Mouse (Mus musculus): Measurements from ENCODE around the gene Ccdc6. TPM values are rescaled to one million over a fixed set of nuclear protein-coding genes. Genes with fewer than 3 reads are reported as not detected.

Ccdc6 gene
- total and polyA plus RNA-seq, 3 experiments = 21.1 to 93.8 (median 22.2) TPM

DNA sequence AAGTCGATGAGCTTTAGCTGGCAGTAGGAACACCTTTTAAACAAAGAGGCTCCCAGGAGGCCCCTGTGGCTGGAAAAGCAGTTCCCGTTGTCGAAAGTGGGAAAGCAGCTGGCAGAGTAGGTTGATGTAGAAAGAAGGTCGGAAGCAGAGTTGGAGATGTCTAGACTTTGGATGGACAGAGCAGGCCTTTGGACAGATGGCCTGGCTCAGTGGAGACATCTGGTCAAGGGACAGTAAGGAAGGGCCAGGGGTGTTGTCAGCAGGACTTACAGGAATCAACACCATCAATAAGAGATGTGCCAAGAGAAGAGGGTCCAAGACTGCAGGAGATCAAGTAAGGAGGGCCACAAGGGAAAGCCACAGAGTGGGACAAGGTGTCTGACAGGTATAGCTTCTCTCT is 53.4 kb downstream of the Ccdc6 start:
- peaks cover 2% of the 10 kb centered on the region; the same call in 1 of the 2 replicates for H3K9me3 ChIP-seq (replicated peaks)
- H3K4me3 ChIP-seq (ENCODE audit: low read depth, low read length) = no peak overlapping the region
- no peak for TF ChIP-seq GATA2 (IDR thresholded peaks at IDR 0.05; ENCODE audit: borderline replicate concordance, low read depth, low read length)
- TF ChIP-seq CTCF (IDR thresholded peaks at IDR 0.05; ENCODE audit: low read depth, low read length) = no peak
- TF ChIP-seq GATA1 (IDR thresholded peaks at IDR 0.05; ENCODE audit: borderline replicate concordance, low read length) = no peak
- TF ChIP-seq POLR2AphosphoS5 (IDR thresholded peaks at IDR 0.05; ENCODE audit: insufficient replicate concordance, low read depth, low read length) = no peak
- no peak for TF ChIP-seq TAL1 (conservative IDR thresholded peaks at IDR 0.05; ENCODE audit: low read depth, low read length)
- no peaks in the 10 kb centered on the region for H3K27me3 ChIP-seq (ENCODE audit: insufficient read depth, low read length)
- no peak for ATAC-seq (ENCODE audit: extremely low read depth, insufficient number of reproducible peaks, low FRiP score, poor library complexity, severe bottlenecking)
- DNase-seq (ENCODE audit: low spot score) = no peak
- peaks cover 99% of the 10 kb centered on the region for H3K36me3 ChIP-seq (replicated peaks)
- H3K4me1 ChIP-seq (ENCODE audit: insufficient read depth, low read depth, low read length) = no peaks in the 10 kb centered on the region

DNA sequence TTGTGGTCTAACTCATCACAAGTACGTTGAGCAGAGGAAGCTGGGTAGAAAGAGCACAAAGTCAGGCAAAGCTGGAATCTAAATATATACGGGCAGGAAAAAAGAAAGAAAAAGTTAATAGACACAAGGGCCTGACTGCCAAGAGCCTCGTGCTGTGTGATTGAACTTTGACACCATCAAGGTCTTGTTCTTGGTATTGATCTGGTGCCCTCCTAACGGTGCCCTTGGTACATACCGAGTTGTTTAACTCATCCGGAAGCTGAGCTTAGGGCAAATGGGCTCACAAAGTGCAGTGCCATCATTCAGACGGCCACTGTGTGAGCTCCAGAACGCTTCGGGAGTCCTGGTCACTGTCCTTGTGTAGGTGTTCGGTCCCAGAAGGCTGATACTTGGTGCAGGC is 54.2 kb downstream of the Ccdc6 start:
- no peak overlapping the region for H3K4me3 ChIP-seq (ENCODE audit: low read depth, low read length)
- DNase-seq (ENCODE audit: low spot score) (no peak), ATAC-seq (ENCODE audit: extremely low read depth, insufficient number of reproducible peaks, low FRiP score, poor library complexity, severe bottlenecking) (no peak)
- TF ChIP-seq POLR2AphosphoS5 (IDR thresholded peaks at IDR 0.05; ENCODE audit: insufficient replicate concordance, low read depth, low read length) (no peak), CTCF (IDR thresholded peaks at IDR 0.05; ENCODE audit: low read depth, low read length) (no peak), GATA2 (IDR thresholded peaks at IDR 0.05; ENCODE audit: borderline replicate concordance, low read depth, low read length) (no peak), GATA1 (IDR thresholded peaks at IDR 0.05; ENCODE audit: borderline replicate concordance, low read length) (no peak), TAL1 (conservative IDR thresholded peaks at IDR 0.05; ENCODE audit: low read depth, low read length) (no peak)
- no peaks in the 10 kb centered on the region for H3K9me3 ChIP-seq (replicated peaks)
- no peaks in the 10 kb centered on the region for H3K27me3 ChIP-seq (ENCODE audit: insufficient read depth, low read length)
- H3K36me3 ChIP-seq (replicated peaks) = peaks cover 99% of the 10 kb centered on the region
- H3K4me1 ChIP-seq (ENCODE audit: insufficient read depth, low read depth, low read length) = no peaks in the 10 kb centered on the region

DNA sequence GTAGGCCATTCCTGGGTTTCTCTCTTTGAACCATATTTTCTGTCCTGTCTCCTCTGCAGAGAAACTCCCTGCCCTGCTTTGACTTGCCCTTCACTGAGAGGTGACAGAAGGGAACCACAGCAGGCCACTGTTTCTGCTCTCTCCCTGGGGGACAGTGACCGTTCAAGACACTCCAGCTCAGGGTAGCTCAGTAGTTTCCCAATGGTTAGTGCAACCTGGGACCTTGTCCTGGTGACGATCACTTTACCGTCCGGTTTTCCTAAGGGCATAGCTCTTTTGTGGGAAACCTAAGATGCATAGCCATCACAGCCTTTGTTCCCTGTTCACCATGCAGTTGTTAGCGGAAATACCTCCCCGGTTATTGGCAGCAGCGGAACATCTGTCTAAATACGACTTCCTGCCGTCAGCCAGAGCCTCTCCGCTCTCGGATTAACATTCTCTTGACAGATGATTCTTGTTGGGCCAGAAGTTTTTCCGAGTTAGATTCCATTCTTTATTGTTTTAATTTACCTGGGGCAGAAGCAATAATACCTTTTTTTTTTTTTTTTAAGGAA is 55.3 kb downstream of the Ccdc6 start:
- no peak for DNase-seq (ENCODE audit: low spot score)
- Histone ChIP-seq H3K36me3 (replicated peaks) (peaks cover 99% of the 10 kb centered on the region), H3K4me1 (ENCODE audit: insufficient read depth, low read depth, low read length) (no peaks in the 10 kb centered on the region), H3K9me3 (replicated peaks) (no peaks in the 10 kb centered on the region), H3K4me3 (ENCODE audit: low read depth, low read length) (no peak overlapping the region), H3K27me3 (ENCODE audit: insufficient read depth, low read length) (no peaks in the 10 kb centered on the region)
- ATAC-seq (ENCODE audit: extremely low read depth, insufficient number of reproducible peaks, low FRiP score, poor library complexity, severe bottlenecking) = no peak
- TF ChIP-seq GATA1 (IDR thresholded peaks at IDR 0.05; ENCODE audit: borderline replicate concordance, low read length) (no peak), TAL1 (conservative IDR thresholded peaks at IDR 0.05; ENCODE audit: low read depth, low read length) (no peak), POLR2AphosphoS5 (IDR thresholded peaks at IDR 0.05; ENCODE audit: insufficient replicate concordance, low read depth, low read length) (no peak), GATA2 (IDR thresholded peaks at IDR 0.05; ENCODE audit: borderline replicate concordance, low read depth, low read length) (no peak), CTCF (IDR thresholded peaks at IDR 0.05; ENCODE audit: low read depth, low read length) (no peak)

DNA sequence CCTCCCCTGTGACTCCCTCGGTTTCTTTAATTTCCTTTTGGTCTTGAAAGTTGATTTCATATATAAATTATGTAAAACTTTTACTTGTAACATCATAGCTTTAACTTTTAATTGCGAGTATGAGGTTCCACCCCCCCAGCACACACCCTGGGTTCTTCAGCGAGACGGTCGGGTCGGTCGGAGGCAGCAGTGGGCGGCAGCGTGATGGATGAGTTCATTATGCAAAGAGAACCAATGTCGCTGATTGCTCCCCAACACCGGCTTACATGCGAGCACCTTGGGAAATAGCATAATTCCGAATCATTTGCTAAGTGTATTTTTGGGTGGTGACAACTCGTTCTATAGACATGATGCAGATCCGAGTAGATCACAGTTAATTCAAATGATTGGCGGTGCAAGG is 56.9 kb downstream of the Ccdc6 start:
- no peak for ATAC-seq (ENCODE audit: extremely low read depth, insufficient number of reproducible peaks, low FRiP score, poor library complexity, severe bottlenecking)
- Histone ChIP-seq H3K36me3 (replicated peaks) (peaks cover 99% of the 10 kb centered on the region), H3K27me3 (ENCODE audit: insufficient read depth, low read length) (no peaks in the 10 kb centered on the region), H3K4me1 (ENCODE audit: insufficient read depth, low read depth, low read length) (no peaks in the 10 kb centered on the region), H3K4me3 (ENCODE audit: low read depth, low read length) (no peak overlapping the region), H3K9me3 (replicated peaks) (no peaks in the 10 kb centered on the region)
- DNase-seq (ENCODE audit: low spot score) = no peak
- TF ChIP-seq GATA1 (IDR thresholded peaks at IDR 0.05; ENCODE audit: borderline replicate concordance, low read length) (no peak), POLR2AphosphoS5 (IDR thresholded peaks at IDR 0.05; ENCODE audit: insufficient replicate concordance, low read depth, low read length) (no peak), GATA2 (IDR thresholded peaks at IDR 0.05; ENCODE audit: borderline replicate concordance, low read depth, low read length) (no peak), CTCF (IDR thresholded peaks at IDR 0.05; ENCODE audit: low read depth, low read length) (no peak), TAL1 (conservative IDR thresholded peaks at IDR 0.05; ENCODE audit: low read depth, low read length) (no peak)

DNA sequence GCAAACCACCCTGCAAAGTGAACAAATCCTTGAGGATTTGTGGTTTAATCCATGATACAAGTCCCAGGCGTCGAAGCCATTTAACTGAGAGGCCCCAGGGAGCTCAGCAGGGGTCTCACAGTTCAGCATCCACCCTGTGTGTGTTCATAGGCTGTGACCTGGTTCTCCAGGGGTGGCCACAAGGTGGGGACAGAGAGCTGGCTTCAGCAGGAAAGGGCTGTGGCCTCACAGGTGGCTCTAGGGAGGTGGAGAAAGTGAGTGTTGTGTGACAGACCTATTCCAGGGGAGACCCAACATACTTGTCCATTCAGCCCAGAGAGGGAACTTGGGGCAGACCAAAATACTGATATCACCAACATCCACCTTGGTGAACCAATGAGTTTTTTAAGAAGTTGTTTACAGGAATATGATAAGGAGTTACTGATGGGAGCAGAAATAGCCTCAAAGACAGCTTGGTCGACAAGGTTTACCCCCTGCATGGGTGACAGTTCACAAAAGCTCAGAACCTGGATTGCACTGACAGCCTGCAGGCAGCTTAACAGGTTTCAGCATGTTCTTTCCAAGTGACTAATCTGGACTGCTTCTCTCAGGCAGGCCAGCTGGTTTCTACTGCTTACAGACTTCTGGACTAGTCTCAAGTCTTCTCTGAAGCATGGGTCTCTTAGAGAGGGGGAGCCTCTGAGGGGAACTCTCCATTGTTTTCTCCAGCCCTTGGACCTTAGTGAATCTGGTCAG is 59.7 kb downstream of the Ccdc6 start:
- no peaks in the 10 kb centered on the region for H3K4me1 ChIP-seq (ENCODE audit: insufficient read depth, low read depth, low read length)
- no peaks in the 10 kb centered on the region for H3K9me3 ChIP-seq (replicated peaks)
- peak; percentile 47; the same call in 1 of the 2 replicates for TF ChIP-seq CTCF (IDR thresholded peaks at IDR 0.05; ENCODE audit: low read depth, low read length)
- no peak for TF ChIP-seq GATA1 (IDR thresholded peaks at IDR 0.05; ENCODE audit: borderline replicate concordance, low read length)
- H3K36me3 ChIP-seq (replicated peaks) = peaks cover 97% of the 10 kb centered on the region
- DNase-seq (ENCODE audit: low spot score) (no peak), ATAC-seq (ENCODE audit: extremely low read depth, insufficient number of reproducible peaks, low FRiP score, poor library complexity, severe bottlenecking) (no peak)
- no peak overlapping the region for H3K4me3 ChIP-seq (ENCODE audit: low read depth, low read length)
- no peaks in the 10 kb centered on the region for H3K27me3 ChIP-seq (ENCODE audit: insufficient read depth, low read length)

DNA sequence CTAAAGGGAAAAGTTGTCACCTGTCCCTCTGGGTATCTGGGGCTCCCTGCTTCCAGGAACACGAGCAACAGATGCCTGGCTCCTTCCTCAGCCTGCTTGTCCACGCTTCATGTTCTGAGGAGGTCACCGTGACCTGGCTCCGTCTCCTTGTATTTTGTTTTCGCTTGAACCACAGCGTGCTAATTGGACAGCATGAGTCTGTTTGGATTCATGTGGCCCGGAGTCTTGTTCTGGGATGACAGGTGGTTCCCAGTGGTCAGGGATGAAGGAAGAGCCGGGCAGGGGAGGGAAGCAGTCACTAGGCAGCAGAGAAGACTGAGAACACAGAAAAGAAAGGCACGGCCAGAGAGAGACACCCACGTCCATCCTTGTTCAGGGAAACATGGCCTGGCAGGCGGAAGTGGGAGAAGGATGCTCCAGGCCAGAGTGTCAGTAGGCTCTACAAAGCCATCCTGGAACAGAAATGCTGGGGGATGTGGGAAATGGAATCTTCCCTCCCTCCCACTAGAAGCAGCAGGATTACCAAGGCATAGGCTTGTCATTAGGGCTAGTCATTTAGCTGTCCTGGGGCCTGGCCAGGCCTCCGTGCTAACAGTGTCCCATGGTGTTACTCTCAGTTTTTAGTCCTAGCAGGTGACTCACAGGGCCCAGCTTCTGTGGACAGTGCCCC is 62.9 kb downstream of the Ccdc6 start:
- no peaks in the 10 kb centered on the region for H3K27me3 ChIP-seq (ENCODE audit: insufficient read depth, low read length)
- peaks cover 94% of the 10 kb centered on the region for H3K36me3 ChIP-seq (replicated peaks)
- H3K4me1 ChIP-seq (ENCODE audit: insufficient read depth, low read depth, low read length) = no peaks in the 10 kb centered on the region
- DNase-seq (ENCODE audit: low spot score) (no peak), ATAC-seq (ENCODE audit: extremely low read depth, insufficient number of reproducible peaks, low FRiP score, poor library complexity, severe bottlenecking) (no peak)
- no peaks in the 10 kb centered on the region for H3K9me3 ChIP-seq (replicated peaks)
- TF ChIP-seq CTCF (IDR thresholded peaks at IDR 0.05; ENCODE audit: low read depth, low read length) (no peak), TAL1 (conservative IDR thresholded peaks at IDR 0.05; ENCODE audit: low read depth, low read length) (no peak), GATA1 (IDR thresholded peaks at IDR 0.05; ENCODE audit: borderline replicate concordance, low read length) (no peak), GATA2 (IDR thresholded peaks at IDR 0.05; ENCODE audit: borderline replicate concordance, low read depth, low read length) (no peak), POLR2AphosphoS5 (IDR thresholded peaks at IDR 0.05; ENCODE audit: insufficient replicate concordance, low read depth, low read length) (no peak)
- no peak overlapping the region for H3K4me3 ChIP-seq (ENCODE audit: low read depth, low read length)
